Mouse (Mus musculus) spleen, adult 2 months (tissue): ENCODE results near the gene Tpcn2.

Source experiments
- CTCF ChIP-seq: fragments of 200-500 bp; IDR thresholded peaks from 2 replicates; pipeline ENCODE4 v1.5.1; 2011; ENCODE audit warnings: mild to moderate bottlenecking, inconsistent platforms; ENCODE audit not compliant: insufficient read depth, insufficient read length, insufficient replicate concordance; ENCODE audit errors: extremely low read depth
- POLR2A ChIP-seq: fragments of 200-500 bp; IDR thresholded peaks from 2 replicates; pipeline ENCODE4 v1.6.1; 2011; ENCODE audit warnings: low read depth, low read length, inconsistent platforms

DNA sequence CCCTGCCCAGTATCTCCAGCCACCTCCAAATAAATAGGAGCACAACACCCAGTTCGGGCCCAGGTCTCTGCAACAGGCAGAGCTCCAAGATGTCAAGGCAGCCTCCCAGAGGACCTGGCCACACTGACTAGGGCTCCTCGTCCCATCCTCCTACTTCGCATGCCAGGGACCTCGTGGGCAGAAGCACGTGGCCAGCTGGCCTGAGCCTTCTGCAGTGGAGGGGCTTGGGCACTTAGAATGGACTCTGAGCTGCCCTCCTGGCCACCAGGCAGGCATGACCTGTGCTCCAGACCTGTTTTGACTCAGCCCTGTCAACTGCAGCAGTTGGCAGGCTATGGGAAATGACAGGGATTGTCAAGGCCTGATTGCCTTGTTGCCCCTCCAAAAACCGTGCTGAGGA, 58.2 kb downstream of the Tpcn2 start:
- TF ChIP-seq CTCF: no peak
- TF ChIP-seq POLR2A: no peak
